Mouse (Mus musculus) cerebellum, postnatal 25 days (tissue): ENCODE measurements around the gene Rcc1l.

ENCODE experiments used
- DNase-seq, 2 experiments: peaks; one replicate each; pipeline ENCODE4 v3.0.0; 2021; ENCODE audit warnings: mixed read lengths in 2 of 2

Gene Rcc1l

GRCm38 (mm10) chr5:134169231-134169630, 7.3 kb downstream of the Rcc1l start:
- no peak for DNase-seq

- no peak for DNase-seq
Measured at GRCm38 (mm10) chr5:134168033-134168432, 8.5 kb downstream of the Rcc1l start.

GRCm38 (mm10) chr5:134166642-134167041, 9.9 kb downstream of the Rcc1l start:
- DNase-seq = no peak

- peak in 1 of 2 experiments; percentile 41 for DNase-seq
Measured at GRCm38 (mm10) chr5:134164688-134165087, 11.9 kb downstream of the Rcc1l start.

- no peak for DNase-seq
Measured at GRCm38 (mm10) chr5:134155916-134156466, 20.6 kb downstream of the Rcc1l start.

GRCm38 (mm10) chr5:134151895-134152294, 24.7 kb downstream of the Rcc1l start:
- no peak for DNase-seq

- peak in 1 of 2 experiments; percentile 23 for DNase-seq
Measured at GRCm38 (mm10) chr5:134148153-134148552, 28.4 kb downstream of the Rcc1l start.

- DNase-seq = no peak
Measured at GRCm38 (mm10) chr5:134147194-134147753, 29.3 kb downstream of the Rcc1l start.

- DNase-seq = no peak
Measured at GRCm38 (mm10) chr5:134144986-134145385, 31.6 kb downstream of the Rcc1l start.

GRCm38 (mm10) chr5:134142381-134142780, 34.2 kb downstream of the Rcc1l start:
- no peak for DNase-seq

GRCm38 (mm10) chr5:134141236-134141635, 35.3 kb downstream of the Rcc1l start:
- no peak for DNase-seq

- no peak for DNase-seq
Measured at GRCm38 (mm10) chr5:134139429-134139828, 37.1 kb downstream of the Rcc1l start.

- no peak for DNase-seq
Measured at GRCm38 (mm10) chr5:134137933-134138332, 38.6 kb downstream of the Rcc1l start.

- no peak for DNase-seq
Measured at GRCm38 (mm10) chr5:134136022-134136421, 40.6 kb downstream of the Rcc1l start.

GRCm38 (mm10) chr5:134131586-134131985, 45.0 kb downstream of the Rcc1l start:
- DNase-seq = peak; percentile 33 to 69

- no peak for DNase-seq
Measured at GRCm38 (mm10) chr5:134126232-134126631, 50.3 kb downstream of the Rcc1l start.

- no peak for DNase-seq
Measured at GRCm38 (mm10) chr5:134123846-134124245, 52.7 kb downstream of the Rcc1l start.

GRCm38 (mm10) chr5:134121893-134122259, 54.7 kb downstream of the Rcc1l start:
- DNase-seq = no peak

- DNase-seq = no peak
Measured at GRCm38 (mm10) chr5:134121138-134121892, 55.3 kb downstream of the Rcc1l start.

GRCm38 (mm10) chr5:134120135-134120534, 56.4 kb downstream of the Rcc1l start:
- no peak for DNase-seq

GRCm38 (mm10) chr5:134119481-134120120, 57.0 kb downstream of the Rcc1l start:
- DNase-seq = no peak

- DNase-seq = no peak
Measured at GRCm38 (mm10) chr5:134118798-134119407, 57.7 kb downstream of the Rcc1l start.

- DNase-seq = no peak
Measured at GRCm38 (mm10) chr5:134115639-134116259, 60.8 kb downstream of the Rcc1l start.
